Mouse (Mus musculus): ENCODE data around the gene Tbck. TPM values are rescaled to one million over a fixed set of nuclear protein-coding genes. Genes with fewer than 3 reads are reported as not detected.

The Tbck gene
- total and polyA plus RNA-seq, 3 experiments = 3.7 to 14.0 (median 13.4) TPM

GRCm38 (mm10) chr3:132838656-132839417, 154.9 kb downstream of the Tbck start:
- whole genome bisulfite sequencing = 92% methylated on average over 15 of the region's 15 CpGs
- no peaks in the 10 kb centered on the region; the same call in none of the 2 replicates for H3K36me3 ChIP-seq (ENCODE audit: control insufficient read depth, insufficient read depth, low read length)
- peaks cover 4% of the 10 kb centered on the region for H3K4me1 ChIP-seq (ENCODE audit: control insufficient read depth, insufficient read depth, low read length)
- TF ChIP-seq POLR2A (IDR thresholded peaks at IDR 0.05; ENCODE audit: insufficient read depth, low read depth, low read length) = no peak
- TF ChIP-seq EP300 (IDR thresholded peaks at IDR 0.05; ENCODE audit: insufficient read depth, low read depth, low read length) = no peak
- no peak for TF ChIP-seq CTCF (IDR thresholded peaks at IDR 0.05)
- H3K9ac ChIP-seq (ENCODE audit: low read depth, low read length) = no peak overlapping the region
- H3K79me2 ChIP-seq (replicated peaks; ENCODE audit: control insufficient read depth, insufficient read depth, low read length) = no peaks in the 10 kb centered on the region
- no peak overlapping the region for H3K4me3 ChIP-seq
- intact Hi-C loops (cut with DNase I) = no loop called here
- no peak overlapping the region for H3K27ac ChIP-seq
- H3K27me3 ChIP-seq (ENCODE audit: control insufficient read depth, insufficient read depth, low read length) = no peaks in the 10 kb centered on the region
- no peak for DNase-seq

- no peak overlapping the region for H3K9ac ChIP-seq (ENCODE audit: low read depth, low read length)
- no peak overlapping the region for H3K4me3 ChIP-seq
- H3K79me2 ChIP-seq (replicated peaks; ENCODE audit: control insufficient read depth, insufficient read depth, low read length) = no peaks in the 10 kb centered on the region
- peaks cover 4% of the 10 kb centered on the region for H3K4me1 ChIP-seq (ENCODE audit: control insufficient read depth, insufficient read depth, low read length)
- 97% methylated on average over 8 of the region's 8 CpGs for WGBS
- no peak overlapping the region for H3K27ac ChIP-seq
- H3K27me3 ChIP-seq (ENCODE audit: control insufficient read depth, insufficient read depth, low read length) = no peaks in the 10 kb centered on the region
- no peaks in the 10 kb centered on the region; the same call in none of the 2 replicates for H3K36me3 ChIP-seq (ENCODE audit: control insufficient read depth, insufficient read depth, low read length)
- intact Hi-C loops (cut with DNase I) = no loop called here
- no peak for DNase-seq
- no peak for TF ChIP-seq CTCF (IDR thresholded peaks at IDR 0.05)
- TF ChIP-seq POLR2A (IDR thresholded peaks at IDR 0.05; ENCODE audit: insufficient read depth, low read depth, low read length) = no peak
- no peak for TF ChIP-seq EP300 (IDR thresholded peaks at IDR 0.05; ENCODE audit: insufficient read depth, low read depth, low read length)
Observed at GRCm38 (mm10) chr3:132839516-132839915, 155.6 kb downstream of the Tbck start.

GRCm38 (mm10) chr3:132842676-132843075, 158.7 kb downstream of the Tbck start:
- TF ChIP-seq CTCF (IDR thresholded peaks at IDR 0.05) (no peak), POLR2A (IDR thresholded peaks at IDR 0.05; ENCODE audit: insufficient read depth, low read depth, low read length) (no peak)
- H3K27me3 ChIP-seq (ENCODE audit: control insufficient read depth, insufficient read depth, low read length) = no peaks in the 10 kb centered on the region
- no peak for DNase-seq
- H3K4me1 ChIP-seq (ENCODE audit: control insufficient read depth, insufficient read depth, low read length) = no peaks in the 10 kb centered on the region
- intact Hi-C loops (cut with DNase I) = no loop called here
- WGBS = 90% methylated on average over 6 of the region's 6 CpGs
- H3K79me2 ChIP-seq (replicated peaks; ENCODE audit: control insufficient read depth, insufficient read depth, low read length) = no peaks in the 10 kb centered on the region
- H3K9ac ChIP-seq (ENCODE audit: low read depth, low read length) = no peak overlapping the region
- no peak overlapping the region for H3K27ac ChIP-seq
- no peak overlapping the region for H3K4me3 ChIP-seq
- H3K36me3 ChIP-seq (ENCODE audit: control insufficient read depth, insufficient read depth, low read length) = no peaks in the 10 kb centered on the region; the same call in none of the 2 replicates

GRCm38 (mm10) chr3:132849669-132850068, 165.7 kb downstream of the Tbck start:
- no peak overlapping the region for H3K9ac ChIP-seq (ENCODE audit: low read depth, low read length)
- no peaks in the 10 kb centered on the region for H3K4me1 ChIP-seq (ENCODE audit: control insufficient read depth, insufficient read depth, low read length)
- H3K27me3 ChIP-seq (ENCODE audit: control insufficient read depth, insufficient read depth, low read length) = no peaks in the 10 kb centered on the region
- H3K27ac ChIP-seq = no peak overlapping the region
- no peaks in the 10 kb centered on the region for H3K36me3 ChIP-seq (ENCODE audit: control insufficient read depth, insufficient read depth, low read length)
- 78% methylated on average over 7 of the region's 7 CpGs for WGBS
- H3K4me3 ChIP-seq = no peak overlapping the region
- intact Hi-C loops (cut with DNase I) = no loop called here
- DNase-seq = no peak
- no peaks in the 10 kb centered on the region for H3K79me2 ChIP-seq (replicated peaks; ENCODE audit: control insufficient read depth, insufficient read depth, low read length)
- no peak for TF ChIP-seq EP300 (IDR thresholded peaks at IDR 0.05; ENCODE audit: insufficient read depth, low read depth, low read length)
- TF ChIP-seq POLR2A (IDR thresholded peaks at IDR 0.05; ENCODE audit: insufficient read depth, low read depth, low read length) = no peak
- TF ChIP-seq CTCF (IDR thresholded peaks at IDR 0.05) = no peak

- no peak for TF ChIP-seq EP300 (IDR thresholded peaks at IDR 0.05; ENCODE audit: insufficient read depth, low read depth, low read length)
- TF ChIP-seq POLR2A (IDR thresholded peaks at IDR 0.05; ENCODE audit: insufficient read depth, low read depth, low read length) = no peak
- TF ChIP-seq CTCF (IDR thresholded peaks at IDR 0.05) = no peak
- H3K4me3 ChIP-seq = no peak overlapping the region
- H3K9ac ChIP-seq (ENCODE audit: low read depth, low read length) = no peak overlapping the region
- H3K36me3 ChIP-seq (ENCODE audit: control insufficient read depth, insufficient read depth, low read length) = no peaks in the 10 kb centered on the region
- H3K27ac ChIP-seq = no peak overlapping the region
- WGBS = 80% methylated on average over 2 of the region's 2 CpGs
- H3K79me2 ChIP-seq (replicated peaks; ENCODE audit: control insufficient read depth, insufficient read depth, low read length) = no peaks in the 10 kb centered on the region
- H3K27me3 ChIP-seq (ENCODE audit: control insufficient read depth, insufficient read depth, low read length) = no peaks in the 10 kb centered on the region
- intact Hi-C loops (cut with DNase I) = no loop called here
- H3K4me1 ChIP-seq (ENCODE audit: control insufficient read depth, insufficient read depth, low read length) = no peaks in the 10 kb centered on the region
- no peak for DNase-seq
Observed at GRCm38 (mm10) chr3:132850431-132850830, 166.5 kb downstream of the Tbck start.

- Histone ChIP-seq H3K4me1 (ENCODE audit: control insufficient read depth, insufficient read depth, low read length) (no peaks in the 10 kb centered on the region), H3K27me3 (ENCODE audit: control insufficient read depth, insufficient read depth, low read length) (no peaks in the 10 kb centered on the region), H3K79me2 (replicated peaks; ENCODE audit: control insufficient read depth, insufficient read depth, low read length) (no peaks in the 10 kb centered on the region), H3K4me3 (no peak overlapping the region), H3K27ac (no peak overlapping the region), H3K9ac (ENCODE audit: low read depth, low read length) (no peak overlapping the region), H3K36me3 (ENCODE audit: control insufficient read depth, insufficient read depth, low read length) (no peaks in the 10 kb centered on the region)
- no peak for DNase-seq
- WGBS = 81% methylated on average over 1 of the region's 1 CpGs
- intact Hi-C loops (cut with DNase I) = no loop called here
- TF ChIP-seq POLR2A (IDR thresholded peaks at IDR 0.05; ENCODE audit: insufficient read depth, low read depth, low read length) = no peak
- no peak for TF ChIP-seq EP300 (IDR thresholded peaks at IDR 0.05; ENCODE audit: insufficient read depth, low read depth, low read length)
- TF ChIP-seq CTCF (IDR thresholded peaks at IDR 0.05) = no peak
Observed at GRCm38 (mm10) chr3:132851417-132851816, 167.5 kb downstream of the Tbck start.

Data from heart, adult 2 months (tissue).